Mouse (Mus musculus): ENCODE data around the gene Rbbp6. TPM values are rescaled to one million over a fixed set of nuclear protein-coding genes. Genes with fewer than 3 reads are reported as not detected.

The Rbbp6 gene
- polyA plus RNA-seq, 1 experiment from 2014 or later: 17.2 TPM

DNA sequence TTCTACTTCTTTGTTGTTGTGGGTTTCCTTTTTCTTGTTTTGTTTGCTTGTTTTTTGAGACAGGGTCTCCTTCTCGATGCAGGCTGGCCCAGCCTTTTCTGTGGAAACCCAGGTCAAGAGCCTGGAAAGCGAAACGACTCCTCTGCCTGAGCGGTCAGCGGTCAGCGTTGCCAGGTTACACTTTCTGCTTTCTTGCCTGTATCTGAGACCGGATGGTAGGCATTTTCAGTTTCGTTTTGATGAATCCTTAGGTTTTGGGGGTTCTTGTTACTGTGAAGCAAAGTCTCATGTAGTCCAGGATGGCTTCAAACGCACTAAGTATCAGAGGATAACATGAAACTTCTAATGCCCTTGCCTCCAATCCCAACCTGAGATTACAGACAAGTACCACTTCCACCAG lies 59.6 kb downstream of the Rbbp6 start:
- H3K4me1 ChIP-seq (ENCODE audit: control insufficient read depth, insufficient read depth, low read length): no peaks in the 10 kb centered on the region
- no peak overlapping the region for H3K27ac ChIP-seq (ENCODE audit: low read length)
- H3K9me3 ChIP-seq (replicated peaks; ENCODE audit: control insufficient read depth, low read length): no peaks in the 10 kb centered on the region
- H3K27me3 ChIP-seq (ENCODE audit: control insufficient read depth, insufficient read depth, low read length): no peaks in the 10 kb centered on the region
- no peaks in the 10 kb centered on the region for H3K36me3 ChIP-seq (ENCODE audit: control insufficient read depth, insufficient read depth)
- no peak overlapping the region for H3K9ac ChIP-seq (ENCODE audit: low read length)
- H3K4me2 ChIP-seq (ENCODE audit: low read depth, low read length): no peak overlapping the region
- H3K4me3 ChIP-seq (ENCODE audit: low read length): no peak overlapping the region
- ATAC-seq (replicated peaks; ENCODE audit: extremely low read depth, insufficient read depth, low FRiP score): no peak
- 60% methylated on average over 9 of the region's 9 CpGs for WGBS

GRCm38 (mm10) chr7:123030295-123030694 lies 64.8 kb downstream of the Rbbp6 start:
- Histone ChIP-seq H3K9ac (ENCODE audit: low read length) (peak overlapping the region; percentile 72), H3K4me3 (ENCODE audit: low read length) (peak overlapping the region; percentile 54), H3K36me3 (ENCODE audit: control insufficient read depth, insufficient read depth) (no peaks in the 10 kb centered on the region), H3K27ac (ENCODE audit: low read length) (no peak overlapping the region), H3K4me1 (ENCODE audit: control insufficient read depth, insufficient read depth, low read length) (peaks cover 14% of the 10 kb centered on the region), H3K4me2 (ENCODE audit: low read depth, low read length) (peak overlapping the region; percentile 91), H3K27me3 (ENCODE audit: control insufficient read depth, insufficient read depth, low read length) (peaks cover 7% of the 10 kb centered on the region; the same call in 1 of the 2 replicates), H3K9me3 (replicated peaks; ENCODE audit: control insufficient read depth, low read length) (no peaks in the 10 kb centered on the region)
- 0 out of 2 replicates have a peak, but pooled peaks have one; percentile 12 for ATAC-seq (replicated peaks; ENCODE audit: extremely low read depth, insufficient read depth, low FRiP score)
- 21% methylated on average over 13 of the region's 13 CpGs for WGBS

DNA sequence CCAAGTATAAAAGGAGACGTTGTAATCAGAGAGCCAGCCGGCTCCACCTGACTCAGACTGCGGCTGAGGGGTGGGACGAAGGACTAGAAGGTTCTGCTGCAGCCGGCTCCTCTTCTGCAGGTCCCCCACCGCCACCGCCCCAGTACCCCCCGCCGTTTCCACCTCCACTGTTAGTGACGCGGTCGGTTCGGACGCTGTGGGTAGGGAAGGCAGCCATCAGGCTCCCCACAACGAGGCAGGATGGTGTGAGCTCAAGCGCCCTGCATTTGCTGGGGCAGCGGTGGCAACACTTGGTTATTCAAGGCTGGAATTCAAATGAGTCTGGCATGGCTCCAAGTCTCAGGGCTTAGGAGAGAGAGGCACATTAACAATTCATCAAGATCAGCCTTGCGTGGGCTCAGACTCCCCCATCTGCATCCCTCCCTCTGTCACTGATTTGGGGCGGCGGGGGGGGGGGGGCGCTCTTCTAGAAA lies 65.3 kb downstream of the Rbbp6 start:
- no peaks in the 10 kb centered on the region for H3K9me3 ChIP-seq (replicated peaks; ENCODE audit: control insufficient read depth, low read length)
- peak overlapping the region; percentile 91 for H3K4me2 ChIP-seq (ENCODE audit: low read depth, low read length)
- peak overlapping the region; percentile 72 for H3K9ac ChIP-seq (ENCODE audit: low read length)
- H3K27me3 ChIP-seq (ENCODE audit: control insufficient read depth, insufficient read depth, low read length): peaks cover 7% of the 10 kb centered on the region; the same call in 1 of the 2 replicates
- H3K4me1 ChIP-seq (ENCODE audit: control insufficient read depth, insufficient read depth, low read length): peaks cover 14% of the 10 kb centered on the region
- peak; percentile 59 for ATAC-seq (replicated peaks; ENCODE audit: extremely low read depth, insufficient read depth, low FRiP score)
- no peaks in the 10 kb centered on the region for H3K36me3 ChIP-seq (ENCODE audit: control insufficient read depth, insufficient read depth)
- WGBS: 2% methylated on average over 21 of the region's 21 CpGs
- H3K27ac ChIP-seq (ENCODE audit: low read length): no peak overlapping the region
- H3K4me3 ChIP-seq (ENCODE audit: low read length): peak overlapping the region; percentile 54

- Histone ChIP-seq H3K9ac (ENCODE audit: low read length) (peak overlapping the region; percentile 72), H3K27ac (ENCODE audit: low read length) (no peak overlapping the region), H3K4me1 (ENCODE audit: control insufficient read depth, insufficient read depth, low read length) (peaks cover 14% of the 10 kb centered on the region)
Measured at GRCm38 (mm10) chr7:123031211-123031743, 65.8 kb downstream of the Rbbp6 start.

GRCm38 (mm10) chr7:123035314-123035713 lies 69.8 kb downstream of the Rbbp6 start:
- Histone ChIP-seq H3K4me2 (ENCODE audit: low read depth, low read length) (no peak overlapping the region), H3K4me1 (ENCODE audit: control insufficient read depth, insufficient read depth, low read length) (peaks cover 13% of the 10 kb centered on the region), H3K27me3 (ENCODE audit: control insufficient read depth, insufficient read depth, low read length) (peaks cover 7% of the 10 kb centered on the region; the same call in 1 of the 2 replicates), H3K4me3 (ENCODE audit: low read length) (no peak overlapping the region), H3K36me3 (ENCODE audit: control insufficient read depth, insufficient read depth) (no peaks in the 10 kb centered on the region), H3K27ac (ENCODE audit: low read length) (no peak overlapping the region), H3K9me3 (replicated peaks; ENCODE audit: control insufficient read depth, low read length) (no peaks in the 10 kb centered on the region; the same call in 1 of the 2 replicates), H3K9ac (ENCODE audit: low read length) (no peak overlapping the region)
- ATAC-seq (replicated peaks; ENCODE audit: extremely low read depth, insufficient read depth, low FRiP score): no peak
- 37% methylated on average over 8 of the region's 8 CpGs for WGBS

More at GRCm38 (mm10) chr7:123031211-123031743, 65.8 kb downstream of the Rbbp6 start:
- 4% methylated on average over 12 of the region's 12 CpGs for WGBS
- no peaks in the 10 kb centered on the region for H3K9me3 ChIP-seq (replicated peaks; ENCODE audit: control insufficient read depth, low read length)
- peak overlapping the region; percentile 91 for H3K4me2 ChIP-seq (ENCODE audit: low read depth, low read length)
- peaks cover 7% of the 10 kb centered on the region; the same call in 1 of the 2 replicates for H3K27me3 ChIP-seq (ENCODE audit: control insufficient read depth, insufficient read depth, low read length)
- no peaks in the 10 kb centered on the region for H3K36me3 ChIP-seq (ENCODE audit: control insufficient read depth, insufficient read depth)
- H3K4me3 ChIP-seq (ENCODE audit: low read length): peak overlapping the region; percentile 54
- ATAC-seq (replicated peaks; ENCODE audit: extremely low read depth, insufficient read depth, low FRiP score): 0 out of 2 replicates have a peak, but pooled peaks have one; percentile 24

DNA sequence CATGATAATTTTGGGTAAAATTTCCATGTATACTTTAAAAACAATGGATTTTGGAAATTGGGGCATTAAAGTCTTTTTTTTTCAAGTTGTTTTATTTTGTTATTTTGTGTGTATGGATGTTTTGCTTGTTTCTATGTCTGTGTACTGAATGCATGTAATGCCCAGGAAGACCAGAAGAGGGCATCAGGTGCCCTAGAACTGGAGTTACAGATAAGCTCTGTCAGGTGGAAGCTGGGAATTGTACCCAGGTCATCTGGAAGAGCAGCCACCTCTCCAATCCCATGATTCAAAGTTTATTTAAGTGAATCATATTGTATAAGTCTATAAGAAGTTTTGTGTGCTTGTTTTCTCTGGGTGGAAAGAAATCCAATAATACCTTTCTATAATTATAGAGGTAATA lies 73.8 kb downstream of the Rbbp6 start:
- no peaks in the 10 kb centered on the region for H3K36me3 ChIP-seq (ENCODE audit: control insufficient read depth, insufficient read depth)
- no peak overlapping the region for H3K4me3 ChIP-seq (ENCODE audit: low read length)
- no peaks in the 10 kb centered on the region; the same call in 1 of the 2 replicates for H3K4me1 ChIP-seq (ENCODE audit: control insufficient read depth, insufficient read depth, low read length)
- no peak overlapping the region for H3K27ac ChIP-seq (ENCODE audit: low read length)
- H3K9ac ChIP-seq (ENCODE audit: low read length): no peak overlapping the region
- no peak overlapping the region for H3K4me2 ChIP-seq (ENCODE audit: low read depth, low read length)
- no peaks in the 10 kb centered on the region; the same call in 1 of the 2 replicates for H3K9me3 ChIP-seq (replicated peaks; ENCODE audit: control insufficient read depth, low read length)
- no peak for ATAC-seq (replicated peaks; ENCODE audit: extremely low read depth, insufficient read depth, low FRiP score)
- 0 out of 2 replicates have a peak, but pooled peaks cover 2% of the 10 kb centered on the region for H3K27me3 ChIP-seq (ENCODE audit: control insufficient read depth, insufficient read depth, low read length)

DNA sequence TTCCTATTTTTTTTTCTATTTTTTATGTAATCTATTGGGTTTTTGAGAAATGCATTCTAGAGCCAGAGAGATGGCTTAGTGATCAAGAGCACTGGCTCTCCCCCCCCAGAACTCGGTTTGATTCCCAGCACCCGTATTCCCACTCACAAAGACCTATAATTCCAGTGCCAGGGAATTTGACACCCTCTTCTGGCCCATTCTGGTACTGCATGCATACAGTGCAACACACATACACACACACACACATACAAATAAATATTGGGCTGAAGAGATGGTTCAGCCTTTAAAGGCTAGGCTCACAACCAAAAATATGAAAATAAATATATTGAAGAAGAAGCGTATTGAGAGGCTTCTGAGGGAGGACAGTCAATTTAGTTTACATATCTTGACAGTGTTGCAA lies 79.7 kb downstream of the Rbbp6 start:
- Histone ChIP-seq H3K4me1 (ENCODE audit: control insufficient read depth, insufficient read depth, low read length) (peaks cover 5% of the 10 kb centered on the region; the same call in 1 of the 2 replicates), H3K9ac (ENCODE audit: low read length) (no peak overlapping the region), H3K27ac (ENCODE audit: low read length) (no peak overlapping the region), H3K4me2 (ENCODE audit: low read depth, low read length) (no peak overlapping the region), H3K27me3 (ENCODE audit: control insufficient read depth, insufficient read depth, low read length) (0 out of 2 replicates have a peak, but pooled peaks cover 2% of the 10 kb centered on the region), H3K36me3 (ENCODE audit: control insufficient read depth, insufficient read depth) (no peaks in the 10 kb centered on the region), H3K9me3 (replicated peaks; ENCODE audit: control insufficient read depth, low read length) (peaks cover 12% of the 10 kb centered on the region; the same call in 1 of the 2 replicates), H3K4me3 (ENCODE audit: low read length) (no peak overlapping the region)
- WGBS: 90% methylated on average over 3 of the region's 3 CpGs
- no peak for ATAC-seq (replicated peaks; ENCODE audit: extremely low read depth, insufficient read depth, low FRiP score)

DNA sequence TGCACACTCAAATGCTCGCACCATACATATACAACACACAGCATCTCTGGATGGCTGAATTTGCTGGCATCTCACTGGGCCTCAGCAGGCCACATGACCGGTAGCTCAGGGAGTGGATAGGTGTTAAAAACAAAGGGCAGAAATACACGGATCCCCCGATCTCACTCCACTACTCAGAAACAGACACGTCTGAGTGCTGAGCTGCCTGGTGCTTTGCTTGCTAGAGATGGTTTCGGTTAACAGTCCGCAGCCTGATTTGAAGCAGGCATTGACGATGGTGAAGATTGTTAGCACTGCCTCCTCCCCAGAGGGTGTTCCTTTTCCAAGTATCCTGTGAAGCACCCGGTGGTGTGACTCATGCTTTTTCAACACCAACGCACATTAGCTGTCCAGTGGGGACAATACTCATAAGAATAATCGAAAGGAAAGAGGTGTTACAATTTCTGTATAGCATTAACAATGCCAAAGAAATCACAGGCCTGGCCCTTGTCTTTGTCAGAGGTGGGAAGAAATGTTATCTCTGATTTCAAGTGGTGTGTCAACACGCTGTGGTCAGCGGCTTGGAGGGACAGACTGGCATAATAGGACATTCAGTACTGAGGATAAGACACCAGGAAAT lies 81.1 kb downstream of the Rbbp6 start:
- Histone ChIP-seq H3K36me3 (ENCODE audit: control insufficient read depth, insufficient read depth) (no peaks in the 10 kb centered on the region), H3K9me3 (replicated peaks; ENCODE audit: control insufficient read depth, low read length) (peaks cover 15% of the 10 kb centered on the region; the same call in 1 of the 2 replicates), H3K27ac (ENCODE audit: low read length) (peak overlapping the region; percentile 75), H3K4me1 (ENCODE audit: control insufficient read depth, insufficient read depth, low read length) (peaks cover 5% of the 10 kb centered on the region; the same call in 1 of the 2 replicates), H3K9ac (ENCODE audit: low read length) (peak overlapping the region; percentile 54), H3K27me3 (ENCODE audit: control insufficient read depth, insufficient read depth, low read length) (0 out of 2 replicates have a peak, but pooled peaks cover 2% of the 10 kb centered on the region), H3K4me2 (ENCODE audit: low read depth, low read length) (peak overlapping the region; percentile 62), H3K4me3 (ENCODE audit: low read length) (peak overlapping the region; percentile 23)
- 22% methylated on average over 13 of the region's 13 CpGs for WGBS
- ATAC-seq (replicated peaks; ENCODE audit: extremely low read depth, insufficient read depth, low FRiP score): peak; percentile 88

All from heart, embryonic 16.5 days (tissue).